Mouse (Mus musculus) heart, postnatal 0 days (tissue): ENCODE data around the gene Lpp.

ENCODE experiments used
- CTCF ChIP-seq: IDR thresholded peaks from 2 replicates; pipeline ENCODE4 v1.5.1; 2016; ENCODE audit warnings: antibody characterized with exemption, control low read depth, low read depth
- EP300 ChIP-seq: IDR thresholded peaks from 2 replicates; pipeline ENCODE4 v1.6.1; 2016; ENCODE audit warnings: antibody characterized with exemption, low read depth

DNA sequence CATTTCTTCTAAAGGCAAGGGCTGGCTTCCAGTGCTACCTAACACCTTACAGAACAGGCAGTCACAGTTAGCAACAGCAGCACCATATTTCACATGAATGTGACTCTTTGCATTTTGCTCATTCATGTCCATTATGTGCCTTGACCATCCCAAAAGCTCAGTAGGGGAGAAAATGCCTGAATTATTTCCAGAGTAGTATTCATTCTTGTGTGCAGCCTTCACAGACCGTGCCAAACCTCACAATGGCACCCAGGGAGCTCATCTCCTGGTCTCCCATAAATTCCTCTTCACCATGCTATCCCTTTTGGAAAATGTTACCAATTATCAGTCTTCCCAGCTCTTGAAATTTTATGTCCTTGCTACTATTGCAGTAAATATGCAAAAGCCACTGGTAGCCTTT, 584.9 kb downstream of the Lpp start:
- TF ChIP-seq CTCF (no peak), EP300 (no peak)
